Mouse (Mus musculus) embryo, embryonic 11 days (tissue): Measurements from ENCODE around the gene Ino80d.
A peak's percentile ranks its signal among the peaks of the same experiment; 100 is the strongest.
"Not testable (repeated sequence)": the region's sequence is repeated elsewhere in the genome, so short reads cannot be mapped to it uniquely, and the experiment has no call there.

Source experiments
- DNase-seq: peaks from one replicate; pipeline ENCODE4 v3.0.0-alpha.2; 2015

Gene Ino80d

DNA sequence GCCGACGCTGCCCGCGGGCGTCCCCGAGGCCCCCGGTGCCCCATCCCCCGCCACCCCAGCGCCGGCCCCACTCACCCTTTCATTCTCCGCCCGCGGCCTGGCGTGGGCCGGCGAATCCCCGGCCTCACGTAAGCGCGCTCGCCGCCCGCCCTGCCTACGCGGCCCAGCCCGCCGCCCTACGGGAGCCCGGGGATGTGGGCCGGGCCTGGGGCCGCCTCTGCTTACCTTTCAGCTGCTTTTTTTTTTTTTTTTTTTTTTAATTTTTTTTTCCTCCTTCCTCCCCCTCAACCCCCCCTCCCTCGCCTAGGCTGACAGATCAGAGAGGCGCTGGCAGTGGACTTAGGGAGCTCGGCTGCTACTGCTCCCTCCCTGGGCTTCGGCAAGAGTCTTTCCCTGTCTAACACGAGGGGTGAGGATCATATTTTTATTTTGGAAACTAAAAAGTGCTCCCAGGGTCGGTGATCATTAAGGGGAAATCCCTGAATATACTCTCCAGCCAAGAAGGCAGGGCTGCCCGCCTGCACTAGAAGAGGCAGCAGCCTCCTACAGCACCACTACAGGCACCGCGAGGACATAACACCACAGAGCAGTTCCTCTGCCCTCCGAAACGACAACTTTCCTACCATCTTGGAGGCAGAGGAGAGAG lies at the start of gene Ino80d:
Gene Ino80d, minus strand, starts transcription at position 532 of the 646 bp plus-strand sequence.
- peak; percentile 91 for DNase-seq

DNA sequence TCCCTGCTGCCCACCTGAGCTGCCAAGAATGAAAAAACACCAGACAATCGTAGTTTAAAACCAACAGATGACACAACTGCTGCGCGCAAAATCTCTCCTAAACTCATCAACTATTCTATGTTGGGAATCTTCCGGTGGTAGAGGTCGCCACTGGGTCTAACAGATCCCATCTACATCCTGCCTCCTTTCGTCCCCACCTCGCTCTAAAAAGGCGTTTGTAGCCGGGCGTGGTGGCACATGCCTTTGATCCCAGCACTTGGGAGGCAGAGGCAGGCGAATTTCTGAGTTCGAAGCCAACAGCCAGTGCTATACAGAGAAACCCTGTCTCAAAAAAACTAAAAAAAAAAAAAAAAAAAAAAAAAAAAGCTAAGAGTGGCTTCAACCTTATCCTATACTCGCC lies 25.8 kb upstream of the Ino80d start:
- no peak for DNase-seq

DNA sequence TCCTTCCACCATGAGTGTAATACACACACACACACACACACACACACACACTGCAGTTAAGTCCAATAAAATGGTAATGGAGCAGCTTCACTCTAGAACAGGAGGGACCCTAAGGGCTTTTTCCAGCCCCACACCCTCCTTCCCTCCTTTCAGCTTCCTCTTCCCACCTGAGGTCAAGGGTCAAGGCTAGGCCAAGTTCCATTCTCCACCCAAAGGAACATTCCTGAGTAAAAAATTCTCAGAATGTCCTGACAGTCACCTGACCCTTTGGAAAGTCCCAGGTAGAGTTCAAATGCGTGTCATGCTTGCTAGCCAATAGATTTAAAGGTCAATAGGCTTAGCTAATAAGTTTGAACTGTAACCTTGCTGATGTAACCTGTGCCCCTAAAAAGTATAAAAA lies 24.1 kb upstream of the Ino80d start:
- DNase-seq, result not testable (repeated sequence)

DNA sequence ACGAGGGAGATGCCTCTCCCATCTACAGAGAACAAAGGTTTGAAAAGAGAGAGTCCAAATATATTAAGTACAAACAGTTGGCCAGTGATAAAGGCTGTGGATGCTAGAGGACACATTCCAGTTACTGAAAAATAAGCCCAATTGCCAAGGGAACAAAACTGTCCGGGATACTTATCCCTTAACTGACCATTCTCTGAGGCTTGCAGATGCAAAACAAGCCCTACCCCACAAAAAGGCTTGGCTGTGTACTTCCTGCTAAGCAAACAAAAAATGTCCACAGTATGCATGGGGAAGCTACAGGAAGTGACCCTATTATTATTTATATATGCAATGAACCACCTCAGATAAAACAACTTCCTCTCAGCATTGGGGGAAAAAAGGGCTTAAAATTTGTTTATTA lies 23.5 kb upstream of the Ino80d start:
- DNase-seq, result no peak

DNA sequence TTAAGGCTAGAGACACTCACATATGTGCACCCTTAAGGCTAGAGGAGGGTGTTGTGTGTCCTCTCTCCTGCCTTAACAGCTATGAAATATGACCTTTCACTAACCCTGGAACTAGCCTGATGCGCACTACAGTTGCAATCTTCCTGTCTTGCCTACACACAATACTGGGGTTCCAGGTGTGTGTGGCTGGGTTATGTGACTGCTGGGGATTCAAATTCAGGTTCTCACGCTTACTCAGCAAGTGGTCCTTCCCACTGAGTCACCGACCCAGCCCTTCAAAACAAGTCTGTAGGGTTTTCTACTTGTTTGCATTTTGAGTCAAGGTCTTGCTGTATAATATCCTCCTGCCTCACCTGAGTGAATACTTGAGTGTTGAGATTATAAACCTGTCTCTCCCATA lies 20.1 kb upstream of the Ino80d start:
- no peak for DNase-seq

DNA sequence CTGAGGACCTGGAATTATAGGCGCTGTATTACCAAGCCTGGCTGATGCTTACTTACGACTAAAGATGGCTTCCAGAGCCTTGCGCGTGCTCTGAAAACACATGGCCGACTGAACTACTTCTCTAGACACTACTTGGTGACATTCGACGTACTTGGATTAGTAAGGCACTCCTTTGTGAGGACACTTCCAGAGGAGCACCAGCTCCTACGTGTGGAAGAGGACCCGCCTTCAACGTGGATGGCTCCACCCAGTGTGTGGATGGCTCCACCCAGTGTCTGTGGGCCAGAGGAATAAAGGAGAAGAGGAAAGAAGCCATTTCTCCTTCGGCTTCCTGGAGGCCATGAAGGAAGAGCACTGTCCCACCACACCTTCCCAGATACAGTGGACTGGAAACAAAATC lies 17.3 kb upstream of the Ino80d start:
- no peak for DNase-seq

DNA sequence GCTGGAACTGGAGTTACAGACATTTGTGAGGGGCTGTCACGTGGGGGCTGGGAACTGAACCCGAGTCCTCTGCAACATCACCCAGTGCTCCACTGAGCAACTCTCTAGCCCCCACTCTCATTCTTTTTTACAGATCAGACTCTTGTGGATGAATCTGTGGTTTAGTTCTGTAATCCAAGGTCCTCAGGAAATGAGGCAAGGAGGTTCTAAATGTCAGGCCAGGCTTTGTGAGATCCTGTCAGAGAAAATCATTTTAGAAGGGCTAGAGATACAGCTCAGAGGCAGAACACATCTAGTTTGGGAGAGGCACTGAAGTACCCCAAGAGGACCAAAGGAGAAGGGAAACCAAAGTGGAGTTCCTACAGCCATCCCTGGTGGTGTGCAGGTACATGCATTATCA lies 16.4 kb upstream of the Ino80d start:
- DNase-seq, result no peak

DNA sequence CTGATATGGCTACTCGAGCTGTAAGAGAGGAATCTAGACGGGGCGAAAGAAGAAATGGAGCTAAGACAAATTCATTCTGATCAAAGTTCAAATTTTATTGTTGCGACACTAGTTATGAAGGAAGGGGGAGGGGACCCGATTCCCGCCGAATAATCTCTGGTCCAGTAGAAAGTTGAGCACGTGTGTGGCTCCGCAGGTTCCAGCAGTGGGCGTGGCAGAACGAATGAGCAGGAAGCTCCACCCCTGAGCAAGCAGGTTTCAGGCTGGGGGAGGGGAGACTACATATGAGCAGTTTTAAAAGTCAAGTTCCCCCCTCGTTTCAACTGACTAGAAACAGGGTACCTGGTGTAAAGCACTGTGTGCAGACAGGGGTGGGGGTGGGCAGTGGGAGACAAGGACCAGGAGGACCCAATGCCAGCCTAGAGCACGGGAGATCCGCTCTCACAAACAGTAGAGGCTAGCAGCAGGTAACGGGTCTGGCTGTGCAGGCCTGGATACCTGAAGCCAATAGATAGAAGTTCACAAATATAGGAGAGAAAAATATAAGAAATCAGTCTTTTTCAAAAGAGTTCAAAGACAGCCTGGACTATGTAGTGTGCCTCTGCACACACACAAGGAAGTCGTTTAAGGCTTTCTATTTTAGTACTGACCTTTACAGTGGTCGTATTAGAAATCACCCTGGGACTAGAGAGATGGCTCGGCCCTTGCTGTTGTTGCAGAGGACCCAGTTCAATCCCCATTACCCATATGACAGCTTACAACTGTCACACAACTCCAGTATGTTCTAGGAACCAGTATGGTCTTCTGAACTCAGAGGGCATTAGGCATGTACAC lies 15.6 kb upstream of the Ino80d start:
- DNase-seq, result no peak

DNA sequence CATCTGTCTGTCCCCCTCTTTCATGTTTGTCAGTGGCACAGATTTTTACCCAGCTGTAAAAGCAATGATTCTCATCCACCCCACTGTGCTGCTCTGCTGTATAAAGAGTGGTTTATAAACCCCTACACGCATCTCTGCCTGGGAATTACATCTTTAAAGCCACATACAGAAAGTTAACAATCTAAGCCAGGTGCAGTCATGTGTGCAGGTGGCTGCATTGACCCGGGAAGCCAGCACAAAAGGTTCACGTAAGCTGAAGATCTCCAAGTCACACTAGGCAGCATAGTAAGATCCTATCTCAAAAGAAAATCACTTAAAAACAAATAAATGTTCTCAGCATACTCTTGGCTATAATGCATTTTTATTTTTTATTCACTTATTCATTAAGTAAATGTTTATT lies 14.8 kb upstream of the Ino80d start:
- no peak for DNase-seq

DNA sequence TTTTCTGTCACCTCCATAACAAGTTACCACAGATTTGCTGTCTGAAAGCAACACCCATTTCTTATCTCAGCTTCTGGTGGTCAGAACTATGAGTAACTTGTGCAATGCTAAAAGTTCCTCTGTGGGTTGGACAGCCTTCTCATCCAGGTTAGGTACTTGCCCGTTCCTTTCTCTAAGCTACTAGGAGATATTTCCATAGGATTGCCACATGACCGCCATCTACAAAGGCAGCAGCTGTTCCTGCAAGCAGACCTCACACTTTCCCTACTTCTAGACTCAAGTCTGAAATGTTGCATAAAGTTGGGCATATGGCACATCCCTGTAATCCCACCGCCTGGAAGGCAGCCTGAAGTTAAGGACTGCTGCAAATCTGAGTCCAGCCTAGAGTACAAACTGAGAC lies 11.7 kb upstream of the Ino80d start:
- no peak for DNase-seq

DNA sequence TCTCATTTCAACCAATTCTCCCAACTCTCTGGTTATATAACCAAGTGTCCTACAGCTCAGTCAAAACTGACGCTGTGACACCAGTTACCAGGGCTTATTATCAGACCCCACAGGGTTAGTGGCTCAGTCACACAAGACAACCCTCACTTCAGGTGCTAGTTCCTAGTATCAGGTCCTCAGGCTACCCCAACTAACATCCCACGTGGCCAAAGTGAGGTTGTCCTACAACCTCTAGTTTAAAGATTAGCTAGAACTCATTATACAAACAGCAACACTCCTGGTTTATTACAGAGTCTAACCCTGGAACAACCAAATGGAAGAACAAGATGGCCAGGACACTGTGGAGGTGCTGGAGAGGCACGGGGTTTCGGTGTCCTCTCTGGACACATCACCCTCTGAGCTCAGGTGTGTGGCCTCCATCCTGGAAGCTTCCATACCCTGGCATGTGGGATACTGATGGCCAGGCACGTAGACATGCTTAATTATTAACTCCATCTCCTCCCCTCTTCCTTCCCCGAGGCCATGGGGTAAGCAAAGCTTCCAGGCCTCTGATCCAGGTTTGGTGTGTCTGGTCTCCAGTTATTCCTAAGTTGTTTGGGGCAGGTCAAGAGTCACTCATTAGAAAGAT lies 9.5 kb upstream of the Ino80d start:
- no peak for DNase-seq

DNA sequence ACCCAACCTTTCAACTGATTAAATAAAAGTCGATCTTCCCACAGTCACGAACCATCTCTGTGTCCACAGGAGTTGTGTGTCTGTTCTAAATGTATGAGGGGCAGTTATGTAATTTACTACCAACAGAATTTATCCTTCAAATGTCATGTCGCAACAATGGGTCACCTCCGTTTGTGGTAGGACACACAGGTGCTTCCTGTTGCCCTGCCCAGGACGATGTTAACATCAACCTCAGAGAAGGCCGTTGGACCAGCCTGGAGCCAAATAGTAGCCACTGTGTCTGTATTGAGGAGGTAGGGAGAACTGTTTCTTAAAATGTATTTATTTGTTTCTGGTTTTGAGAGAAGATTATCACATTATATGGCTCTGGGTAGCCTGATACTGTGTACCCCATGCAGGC lies 7.5 kb upstream of the Ino80d start:
- DNase-seq, result no peak

DNA sequence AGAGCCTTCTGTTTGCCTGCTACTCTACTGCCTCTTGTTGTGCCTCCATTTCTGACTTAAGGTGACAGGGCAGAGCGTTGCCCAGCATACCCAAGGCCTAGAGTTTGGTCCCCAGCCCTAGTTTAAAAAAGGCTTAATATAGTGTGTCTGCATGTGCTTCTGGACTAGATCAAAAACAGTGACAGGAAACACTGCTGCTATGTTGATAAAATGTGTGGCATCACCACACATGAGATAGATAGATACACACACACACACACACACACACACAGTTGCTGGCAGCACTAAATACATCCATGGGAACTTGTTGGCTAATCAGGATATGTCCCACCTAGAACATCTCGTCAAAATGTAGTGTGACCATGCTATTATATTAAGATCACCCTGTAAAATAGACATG lies 5.9 kb upstream of the Ino80d start:
- DNase-seq, result no peak

DNA sequence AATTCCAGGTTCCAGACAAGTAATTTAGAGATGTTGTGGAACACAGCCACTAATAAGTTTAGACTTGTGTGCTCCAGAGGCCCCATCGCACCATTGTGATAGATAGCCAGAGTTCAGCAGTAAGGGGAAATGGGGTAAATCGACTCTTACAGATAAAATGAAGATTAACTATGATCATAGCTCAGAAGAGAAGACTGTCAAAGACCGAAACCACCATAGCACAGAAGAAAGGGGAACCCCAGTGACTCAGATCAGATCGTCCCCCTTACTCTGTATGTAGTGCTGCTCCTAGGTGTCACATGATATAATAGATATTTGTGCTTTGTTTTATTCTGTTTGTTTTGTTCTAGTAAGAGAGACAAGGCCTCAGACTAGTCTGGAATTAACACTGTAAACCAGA lies 5.2 kb upstream of the Ino80d start:
- no peak for DNase-seq

DNA sequence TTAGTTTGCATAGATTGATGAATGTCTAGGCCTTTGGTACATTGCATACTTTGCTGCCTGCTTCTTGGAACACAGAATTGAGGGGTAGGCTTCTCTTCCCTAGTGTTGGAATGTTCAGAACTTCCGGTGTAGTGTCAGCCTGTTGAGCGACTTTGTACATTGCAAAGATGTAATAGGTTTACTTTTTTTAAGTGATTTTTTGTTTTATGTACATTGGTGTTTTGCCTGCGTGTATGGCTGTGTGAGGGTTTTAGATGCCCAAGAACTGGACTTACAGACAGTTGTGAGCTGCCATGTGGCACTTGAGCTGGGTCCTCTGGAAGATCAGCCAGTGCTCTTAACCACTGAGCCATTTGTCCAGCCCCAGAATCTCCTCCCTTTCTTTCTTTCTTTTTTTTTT lies 1.1 kb upstream of the Ino80d start:
- no peak for DNase-seq

DNA sequence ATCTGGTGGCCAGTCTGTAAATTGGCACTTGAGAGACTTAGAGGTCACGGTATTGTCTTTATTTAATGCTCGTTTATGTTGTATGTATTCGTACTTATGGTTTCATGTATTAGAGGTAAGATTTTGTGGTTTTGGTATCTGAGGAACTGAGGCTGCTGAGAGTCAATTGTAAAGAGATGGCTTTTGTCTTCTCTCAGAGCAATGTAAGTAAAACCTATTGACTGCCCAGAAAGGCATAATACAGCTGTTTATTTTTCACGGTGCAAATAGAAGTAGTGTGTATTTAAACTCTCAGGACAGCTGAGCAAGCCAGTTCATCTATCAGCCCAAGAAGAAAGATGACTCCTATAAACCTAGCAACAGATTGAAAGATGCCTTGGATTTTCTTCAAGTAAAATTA lies 629 bp upstream of the Ino80d start:
- DNase-seq, result no peak

DNA sequence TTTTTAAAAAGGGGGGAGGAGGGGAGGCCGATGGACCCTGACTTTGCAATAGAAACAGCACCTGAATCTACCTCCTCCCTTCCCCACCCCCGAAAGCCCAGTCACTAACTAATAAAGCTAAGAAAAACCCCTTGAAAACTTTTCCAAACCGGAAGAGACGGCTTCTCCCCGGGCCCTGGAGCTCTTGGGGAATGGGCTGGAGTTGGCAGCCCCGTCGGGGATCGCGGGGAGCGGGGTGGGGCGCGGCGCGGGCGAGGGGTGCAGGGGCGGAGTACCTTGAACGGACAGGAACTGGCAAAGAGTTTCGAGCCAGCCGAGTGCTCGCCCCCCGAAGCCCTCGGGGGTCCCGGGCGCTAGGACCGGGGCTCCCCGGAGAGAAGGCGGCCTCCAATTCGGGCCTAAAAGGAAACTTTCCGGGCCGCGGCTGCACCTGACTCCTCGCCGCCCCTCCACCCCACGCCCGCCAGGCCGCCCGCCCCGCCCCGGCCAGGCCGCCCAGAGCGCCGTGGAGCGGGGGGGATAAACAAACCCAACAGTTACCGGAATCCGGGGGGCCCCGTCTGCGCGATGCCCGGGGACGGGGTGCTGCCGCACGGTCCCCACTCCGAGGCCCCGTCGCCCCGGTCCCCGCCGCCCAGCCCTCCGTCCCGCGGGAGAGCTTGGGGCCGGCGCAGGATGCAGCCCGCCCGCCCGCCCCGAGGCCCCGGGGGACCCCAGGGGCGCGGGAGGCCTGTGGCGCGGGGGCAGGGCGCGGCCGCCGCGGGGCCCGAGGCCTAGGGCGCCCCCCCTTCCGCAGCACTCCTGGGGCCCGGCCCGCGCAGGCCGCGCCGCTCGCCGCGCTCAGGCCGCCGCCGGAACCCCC lies 962 bp downstream of the Ino80d start:
- peak; percentile 53 for DNase-seq

DNA sequence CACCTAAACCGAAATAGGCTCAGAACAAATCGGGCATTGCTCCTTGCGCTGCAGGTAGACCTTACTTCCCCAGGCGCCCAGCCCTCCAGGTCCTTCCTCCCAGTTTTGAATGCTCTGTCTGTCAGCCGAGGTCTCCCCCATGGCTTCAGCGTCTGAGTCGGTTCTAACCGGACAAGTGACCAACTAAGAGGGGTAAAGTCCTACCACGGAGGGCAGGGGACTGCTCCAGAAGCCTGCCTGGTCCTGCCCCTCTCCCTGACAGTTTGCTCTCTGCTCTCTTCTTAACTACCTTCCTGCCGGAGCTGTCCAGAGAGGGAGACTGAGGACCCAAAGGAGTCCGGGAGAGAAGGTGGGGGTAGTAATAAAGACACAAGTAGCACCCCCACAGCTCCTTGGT lies 1.6 kb downstream of the Ino80d start:
- peak; percentile 47 for DNase-seq

DNA sequence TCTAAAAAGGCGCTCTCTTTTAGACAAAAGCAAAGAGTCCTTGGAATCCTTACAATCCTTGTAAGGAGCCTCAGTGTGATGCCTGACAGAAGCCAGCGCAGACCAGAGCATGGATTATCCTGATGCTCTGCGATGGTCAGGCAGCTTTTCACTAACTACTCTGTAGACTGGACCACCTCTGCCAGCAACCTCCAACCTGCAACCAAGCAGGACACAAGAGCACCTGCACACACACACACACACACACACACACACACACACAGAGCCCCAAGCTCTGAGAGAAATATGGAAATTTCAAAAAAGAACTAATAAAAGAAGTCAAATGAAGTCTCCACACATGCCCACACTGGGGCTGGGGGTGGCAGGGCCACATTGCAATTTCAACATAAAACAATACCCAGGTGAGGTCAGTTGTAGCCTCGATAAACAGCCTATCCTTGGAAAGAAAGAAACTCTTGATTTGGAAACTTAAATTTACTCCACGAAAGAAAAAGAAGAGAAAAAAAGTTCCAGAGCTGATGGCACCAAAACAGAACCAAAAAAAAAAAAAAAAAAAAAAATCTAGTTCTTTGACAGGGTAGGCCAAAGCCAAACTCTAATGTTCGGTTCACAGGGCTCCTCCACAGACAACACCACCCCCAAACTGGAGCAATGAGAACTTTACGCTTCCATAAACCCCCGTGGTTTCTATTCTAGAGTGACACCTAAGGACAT lies 2.2 kb downstream of the Ino80d start:
- no peak for DNase-seq

DNA sequence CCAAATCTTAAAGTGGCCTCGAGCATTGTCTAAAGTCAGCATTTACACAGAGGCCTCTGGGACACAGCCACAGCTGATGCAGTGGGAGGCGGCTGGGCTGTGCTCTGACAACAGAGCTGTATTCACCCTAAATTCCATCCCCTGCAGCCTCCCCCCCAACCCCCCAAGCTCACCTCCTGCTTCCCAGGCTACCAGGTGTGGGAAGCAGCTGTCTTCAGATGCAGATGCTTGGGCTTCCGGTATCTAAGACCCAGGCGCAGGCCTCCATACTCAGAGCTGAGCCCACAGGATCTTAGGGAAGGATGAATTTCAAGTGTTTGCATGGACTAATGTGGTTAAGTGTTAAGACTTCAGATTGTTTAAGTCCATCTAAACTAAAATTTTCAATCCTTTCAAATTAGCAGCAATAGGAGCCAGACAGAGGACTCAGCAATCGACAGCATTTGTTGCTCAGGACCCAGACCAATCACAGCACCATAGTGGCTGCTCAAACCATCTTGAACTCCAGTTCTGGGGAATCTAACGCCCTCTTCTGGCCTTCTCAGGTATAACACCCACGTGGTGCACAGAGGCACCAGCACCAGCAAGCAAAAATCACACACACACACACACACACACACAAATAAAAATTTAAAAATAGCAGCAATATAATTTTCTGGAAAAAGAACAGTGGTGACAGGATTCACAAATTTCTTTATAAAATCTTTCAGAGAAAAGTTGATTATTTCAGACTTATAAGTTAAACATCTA lies 3.8 kb downstream of the Ino80d start:
- DNase-seq, result peak; percentile 52

DNA sequence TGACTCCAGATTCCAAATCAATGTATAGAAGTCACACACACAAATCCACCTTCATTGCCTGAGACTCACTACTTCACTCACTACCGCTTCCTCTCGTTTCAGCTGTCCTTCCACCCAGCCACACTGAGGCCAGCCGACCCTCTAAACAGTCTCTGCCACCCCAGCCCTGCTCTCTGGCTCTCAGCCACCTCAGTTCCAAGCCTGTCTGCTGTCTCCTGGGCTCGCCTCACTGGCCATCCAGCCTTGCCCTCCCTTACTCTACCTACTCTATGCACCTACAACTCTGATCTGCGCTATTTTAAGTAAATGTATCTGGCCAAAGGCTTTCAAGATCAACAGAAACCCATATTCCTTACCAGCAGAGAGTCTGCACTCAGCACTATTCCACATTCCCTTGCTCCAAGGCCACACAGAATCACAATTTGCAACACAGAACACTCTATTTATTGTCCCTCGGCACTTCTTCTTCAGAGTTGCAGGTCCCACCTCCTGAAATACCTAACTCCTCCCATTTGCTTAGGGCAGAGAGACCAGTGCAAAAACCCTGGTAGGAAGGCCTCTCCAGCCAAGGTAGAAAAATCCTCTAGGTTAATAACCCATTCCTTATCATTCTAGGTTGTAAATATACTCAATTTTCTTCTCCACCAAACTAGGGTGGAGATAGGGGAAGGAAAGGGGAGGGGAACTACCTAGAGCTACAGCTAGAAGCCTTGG lies 6.7 kb downstream of the Ino80d start:
- DNase-seq, result no peak
